15 mouse cellular contexts compared by ENCODE assay signal in the genomic region with DNA sequence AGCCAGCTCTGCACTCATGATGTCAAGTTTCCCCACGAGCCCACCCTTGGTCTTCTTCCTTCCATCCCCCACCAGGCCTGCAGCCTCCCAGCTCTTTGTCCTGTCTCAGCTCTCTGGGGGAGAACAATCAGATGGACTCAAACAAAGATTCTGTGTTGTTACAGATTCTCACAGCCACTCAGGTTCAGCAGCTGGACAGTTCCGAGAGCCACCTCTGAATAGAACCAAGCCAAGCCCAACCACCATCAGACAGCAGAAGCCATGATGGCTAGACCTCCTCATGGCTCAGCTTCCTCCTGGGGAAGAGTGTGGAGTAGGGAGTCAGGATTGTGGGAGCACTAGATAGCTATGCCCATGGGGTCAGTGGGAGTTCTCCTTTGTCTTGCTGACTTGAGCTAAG.
DNase-seq lines count a peak whose midpoint lies in the region; ATAC-seq and TF ChIP-seq lines count a peak whose summit lies in the region.
"Had no signal": no experiment of that assay in that cellular context is flagged by ENCODE, and none has a peak within 500 bp of the region (broad histone marks: within the 10 kb centered on the region; RNA-seq: fewer than 3 reads in every experiment).

No protein-coding gene starts in this region.

- 52% methylated on average over 2 of the region's 2 CpGs for WGBS in heart, postnatal 0 days
- WGBS in heart, adult 2 months = 67% methylated on average over 2 of the region's 2 CpGs
- WGBS in lung, postnatal 0 days = 59% methylated on average over 2 of the region's 2 CpGs
- WGBS in neural tube, embryonic 13.5 days = 52% methylated on average over 2 of the region's 2 CpGs

- peak; percentile 50 for DNase-seq in heart, postnatal 0 days (ENCODE audit: low spot score)
- no peak for DNase-seq in heart, adult 2 months
- DNase-seq in lung, postnatal 0 days (ENCODE audit: low spot score) = peak; percentile 29
- no peak for DNase-seq in lung, postnatal 25 days (ENCODE audit: low spot score)
- DNase-seq in embryo, embryonic 11 days = peak; percentile 50
- no peak for DNase-seq in left cerebral cortex, postnatal 25 days (ENCODE audit: low spot score in 2 of 2)
- DNase-seq in spleen, postnatal 14 days (ENCODE audit: low spot score in 2 of 2) = no peak
- DNase-seq: liver, embryonic 13.5 days; spleen, adult 18-20 months; thymus, postnatal 36 days had no signal

- no peak for TF ChIP-seq CTCF in heart, postnatal 0 days (IDR thresholded peaks at IDR 0.05; ENCODE audit: low read depth)
- no peak for TF ChIP-seq CTCF in heart, adult 2 months (IDR thresholded peaks at IDR 0.05)
- TF ChIP-seq CTCF in lung, postnatal 0 days (IDR thresholded peaks at IDR 0.05) = no peak

- no peaks in the 10 kb centered on the region for H3K9me3 ChIP-seq in heart, postnatal 0 days (replicated peaks; ENCODE audit: control insufficient read depth, low read length)
- H3K9me3 ChIP-seq in lung, postnatal 0 days (ENCODE audit: low read length) = no peaks in the 10 kb centered on the region
- H3K9me3 ChIP-seq in neural tube, embryonic 13.5 days = no peaks in the 10 kb centered on the region
- H3K9me3 ChIP-seq: embryonic facial prominence, embryonic 12.5 days; liver, embryonic 13.5 days; midbrain, embryonic 13.5 days had no signal

- H3K27ac ChIP-seq in heart, postnatal 0 days (ENCODE audit: low read depth) = no peak overlapping the region
- H3K27ac ChIP-seq in heart, adult 2 months = no peak overlapping the region
- no peak overlapping the region for H3K27ac ChIP-seq in lung, postnatal 0 days (ENCODE audit: low read length)
- H3K27ac ChIP-seq in neural tube, embryonic 13.5 days (replicated peaks) = 0 out of 2 replicates have a peak overlapping the region, but pooled peaks have one; percentile 33
- H3K27ac ChIP-seq: embryonic facial prominence, embryonic 12.5 days; liver, embryonic 13.5 days; midbrain, embryonic 13.5 days had no signal

- no peaks in the 10 kb centered on the region for H3K4me1 ChIP-seq in heart, postnatal 0 days (ENCODE audit: control insufficient read depth, insufficient read depth)
- H3K4me1 ChIP-seq in heart, adult 2 months (ENCODE audit: control insufficient read depth, insufficient read depth, low read length) = no peaks in the 10 kb centered on the region
- no peaks in the 10 kb centered on the region; the same call in 1 of the 2 replicates for H3K4me1 ChIP-seq in lung, postnatal 0 days (ENCODE audit: insufficient read depth, low read depth, low read length)
- H3K4me1 ChIP-seq in neural tube, embryonic 13.5 days (replicated peaks) = no peaks in the 10 kb centered on the region
- H3K4me1 ChIP-seq: liver, embryonic 13.5 days had no signal

- no peak for TF ChIP-seq EP300 in heart, postnatal 0 days (IDR thresholded peaks at IDR 0.05; ENCODE audit: low read depth)
- TF ChIP-seq EP300 in heart, adult 2 months (IDR thresholded peaks at IDR 0.05; ENCODE audit: insufficient read depth, low read depth, low read length) = no peak
- no peak for TF ChIP-seq EP300 in lung, postnatal 0 days (IDR thresholded peaks at IDR 0.05)

- H3K4me2 ChIP-seq in heart, postnatal 0 days (ENCODE audit: low read depth, low read length) = no peak overlapping the region
- H3K4me2 ChIP-seq in lung, postnatal 0 days (replicated peaks; ENCODE audit: low read depth, low read length) = no peak overlapping the region
- no peak overlapping the region for H3K4me2 ChIP-seq in neural tube, embryonic 13.5 days
- H3K4me2 ChIP-seq: embryonic facial prominence, embryonic 12.5 days; liver, embryonic 13.5 days; midbrain, embryonic 13.5 days had no signal

- no peak for ATAC-seq in heart, postnatal 0 days (ENCODE audit: insufficient read depth, low read depth)
- ATAC-seq in lung, postnatal 0 days = no peak
- ATAC-seq in neural tube, embryonic 13.5 days (ENCODE audit: low read depth) = no peak
- ATAC-seq: forebrain, embryonic 16.5 days; inflammation-experienced regulatory T-cells, adult 6 months; midbrain, embryonic 13.5 days had no signal

- H3K36me3 ChIP-seq in heart, postnatal 0 days (replicated peaks; ENCODE audit: control insufficient read depth, insufficient read depth, low read length) = no peaks in the 10 kb centered on the region
- no peaks in the 10 kb centered on the region for H3K36me3 ChIP-seq in heart, adult 2 months (ENCODE audit: control insufficient read depth, insufficient read depth, low read length)
- H3K36me3 ChIP-seq in lung, postnatal 0 days (ENCODE audit: insufficient read depth, low read length) = no peaks in the 10 kb centered on the region
- H3K36me3 ChIP-seq in neural tube, embryonic 13.5 days = no peaks in the 10 kb centered on the region
- H3K36me3 ChIP-seq: embryonic facial prominence, embryonic 12.5 days; liver, embryonic 13.5 days; midbrain, embryonic 13.5 days had no signal

- no peaks in the 10 kb centered on the region for H3K79me2 ChIP-seq in heart, adult 2 months (replicated peaks; ENCODE audit: control insufficient read depth, insufficient read depth, low read length)

- no peak overlapping the region for H3K4me3 ChIP-seq in heart, postnatal 0 days (ENCODE audit: low read depth, low read length)
- no peak overlapping the region for H3K4me3 ChIP-seq in heart, adult 2 months
- H3K4me3 ChIP-seq in lung, postnatal 0 days (ENCODE audit: low read depth, low read length) = no peak overlapping the region
- H3K4me3 ChIP-seq in neural tube, embryonic 13.5 days = no peak overlapping the region
- H3K4me3 ChIP-seq: embryonic facial prominence, embryonic 12.5 days; liver, embryonic 13.5 days; midbrain, embryonic 13.5 days had no signal

- intact Hi-C loops in heart, adult 2 months (cut with DNase I) = no loop called here
- intact Hi-C loops in left cerebral cortex, postnatal 25 days (cut with DNase I) = no loop called here

- H3K27me3 ChIP-seq in heart, postnatal 0 days (ENCODE audit: control insufficient read depth, insufficient read depth, low read length) = no peaks in the 10 kb centered on the region
- no peaks in the 10 kb centered on the region for H3K27me3 ChIP-seq in heart, adult 2 months (ENCODE audit: control insufficient read depth, insufficient read depth, low read length)
- no peaks in the 10 kb centered on the region for H3K27me3 ChIP-seq in lung, postnatal 0 days (replicated peaks; ENCODE audit: insufficient read depth, low read length)
- 0 out of 2 replicates have a peak, but pooled peaks cover 3% of the 10 kb centered on the region for H3K27me3 ChIP-seq in neural tube, embryonic 13.5 days
- H3K27me3 ChIP-seq: embryonic facial prominence, embryonic 12.5 days; liver, embryonic 13.5 days; midbrain, embryonic 13.5 days had no signal

- no peak overlapping the region for H3K9ac ChIP-seq in heart, postnatal 0 days (replicated peaks; ENCODE audit: low read depth, low read length)
- H3K9ac ChIP-seq in heart, adult 2 months (ENCODE audit: low read depth, low read length) = no peak overlapping the region
- H3K9ac ChIP-seq in lung, postnatal 0 days (replicated peaks; ENCODE audit: low read depth) = no peak overlapping the region
- no peak overlapping the region for H3K9ac ChIP-seq in neural tube, embryonic 13.5 days
- H3K9ac ChIP-seq: embryonic facial prominence, embryonic 12.5 days; liver, embryonic 13.5 days; midbrain, embryonic 13.5 days had no signal

- no peak for TF ChIP-seq POLR2A in heart, adult 2 months (IDR thresholded peaks at IDR 0.05; ENCODE audit: insufficient read depth, low read depth, low read length)

Comparison
In these comparisons a context has a peak if more than half of its experiments do, and no peak if none do; other contexts are left out.
1. DNase-seq: peak in heart, postnatal 0 days (single experiment), lung, postnatal 0 days (single experiment) and embryo, embryonic 11 days (single experiment); none in heart, adult 2 months (0 of 2), lung, postnatal 25 days (single experiment), left cerebral cortex, postnatal 25 days (0 of 2) and spleen, postnatal 14 days (0 of 2).